Mouse (Mus musculus): ENCODE measurements around the gene Gm49318. TPM values are rescaled to one million over a fixed set of nuclear protein-coding genes. Genes with fewer than 3 reads are reported as not detected.

The Gm49318 gene
- polyA plus RNA-seq, 1 experiment from 2014 or later = not detected

- no peaks in the 10 kb centered on the region for H3K36me3 ChIP-seq (ENCODE audit: control insufficient read depth, insufficient read depth)
Measured at GRCm38 (mm10) chr9:21996178-21996867, 74.7 kb downstream of the Gm49318 start.

GRCm38 (mm10) chr9:21992227-21992626, 78.8 kb downstream of the Gm49318 start:
- 80% methylated on average over 4 of the region's 4 CpGs for WGBS
- peaks cover 33% of the 10 kb centered on the region for H3K27me3 ChIP-seq (replicated peaks; ENCODE audit: control insufficient read depth, insufficient read depth, low read length)
- no peak overlapping the region for H3K27ac ChIP-seq (ENCODE audit: low read length)
- H3K9ac ChIP-seq (replicated peaks; ENCODE audit: low read depth, low read length) = no peak overlapping the region
- no peak for ATAC-seq
- H3K4me2 ChIP-seq (ENCODE audit: low read length) = no peak overlapping the region
- H3K9me3 ChIP-seq (ENCODE audit: control insufficient read depth, low read length) = no peaks in the 10 kb centered on the region
- peaks cover 21% of the 10 kb centered on the region for H3K4me1 ChIP-seq (replicated peaks; ENCODE audit: control insufficient read depth, insufficient read depth, low read length)
- H3K4me3 ChIP-seq (replicated peaks; ENCODE audit: low read length) = no peak overlapping the region
- no peaks in the 10 kb centered on the region for H3K36me3 ChIP-seq (ENCODE audit: control insufficient read depth, insufficient read depth)

More at GRCm38 (mm10) chr9:21996178-21996867, 74.7 kb downstream of the Gm49318 start:
- H3K4me3 ChIP-seq (replicated peaks; ENCODE audit: low read length) = no peak overlapping the region
- no peaks in the 10 kb centered on the region for H3K9me3 ChIP-seq (ENCODE audit: control insufficient read depth, low read length)
- H3K27me3 ChIP-seq (replicated peaks; ENCODE audit: control insufficient read depth, insufficient read depth, low read length) = peaks cover 1% of the 10 kb centered on the region
- H3K9ac ChIP-seq (replicated peaks; ENCODE audit: low read depth, low read length) = no peak overlapping the region
- no peak for ATAC-seq
- H3K4me1 ChIP-seq (replicated peaks; ENCODE audit: control insufficient read depth, insufficient read depth, low read length) = no peaks in the 10 kb centered on the region
- 94% methylated on average over 3 of the region's 3 CpGs for WGBS
- H3K4me2 ChIP-seq (ENCODE audit: low read length) = no peak overlapping the region
- H3K27ac ChIP-seq (ENCODE audit: low read length) = no peak overlapping the region

- Histone ChIP-seq H3K9ac (replicated peaks; ENCODE audit: low read depth, low read length) (peak within 1 kb of the TSS; percentile 44), H3K36me3 (ENCODE audit: control insufficient read depth, insufficient read depth) (no peaks in the 10 kb centered on the region), H3K9me3 (ENCODE audit: control insufficient read depth, low read length) (no peaks in the 10 kb centered on the region), H3K27me3 (replicated peaks; ENCODE audit: control insufficient read depth, insufficient read depth, low read length) (peaks cover 42% of the 10 kb centered on the region), H3K4me2 (ENCODE audit: low read length) (peak within 1 kb of the TSS; percentile 55), H3K4me3 (replicated peaks; ENCODE audit: low read length) (peak within 1 kb of the TSS; percentile 36), H3K4me1 (replicated peaks; ENCODE audit: control insufficient read depth, insufficient read depth, low read length) (peaks cover 21% of the 10 kb centered on the region), H3K27ac (ENCODE audit: low read length) (no peak within 1 kb of the TSS)
- ATAC-seq = peak; percentile 26; the same call in 1 of the 2 replicates
- WGBS = under 1% methylated on average over 42 of the region's 42 CpGs
Measured at GRCm38 (mm10) chr9:21989230-21990110, 81.6 kb downstream of the Gm49318 start, which contains the start of gene Rgl3. Rgl3 (minus strand) TSS chr9:21989446.

GRCm38 (mm10) chr9:21988421-21989101, 82.5 kb downstream of the Gm49318 start:
- H3K36me3 ChIP-seq (ENCODE audit: control insufficient read depth, insufficient read depth) = no peaks in the 10 kb centered on the region
- H3K27ac ChIP-seq (ENCODE audit: low read length) = no peak overlapping the region
- peaks cover 21% of the 10 kb centered on the region for H3K4me1 ChIP-seq (replicated peaks; ENCODE audit: control insufficient read depth, insufficient read depth, low read length)
- H3K9me3 ChIP-seq (ENCODE audit: control insufficient read depth, low read length) = no peaks in the 10 kb centered on the region
- peaks cover 42% of the 10 kb centered on the region for H3K27me3 ChIP-seq (replicated peaks; ENCODE audit: control insufficient read depth, insufficient read depth, low read length)
- peak; percentile 34; the same call in 1 of the 2 replicates for ATAC-seq
- peak overlapping the region; percentile 36 for H3K4me3 ChIP-seq (replicated peaks; ENCODE audit: low read length)
- H3K4me2 ChIP-seq (ENCODE audit: low read length) = peak overlapping the region; percentile 55
- under 1% methylated on average over 32 of the region's 32 CpGs for WGBS
- peak overlapping the region; percentile 44 for H3K9ac ChIP-seq (replicated peaks; ENCODE audit: low read depth, low read length)

GRCm38 (mm10) chr9:21987592-21988342, 83.3 kb downstream of the Gm49318 start:
- no peak for ATAC-seq
- H3K27me3 ChIP-seq (replicated peaks; ENCODE audit: control insufficient read depth, insufficient read depth, low read length) = peaks cover 42% of the 10 kb centered on the region
- no peak overlapping the region for H3K4me3 ChIP-seq (replicated peaks; ENCODE audit: low read length)
- no peaks in the 10 kb centered on the region for H3K9me3 ChIP-seq (ENCODE audit: control insufficient read depth, low read length)
- no peak overlapping the region for H3K27ac ChIP-seq (ENCODE audit: low read length)
- H3K4me2 ChIP-seq (ENCODE audit: low read length) = peak overlapping the region; percentile 55
- peaks cover 21% of the 10 kb centered on the region for H3K4me1 ChIP-seq (replicated peaks; ENCODE audit: control insufficient read depth, insufficient read depth, low read length)
- no peaks in the 10 kb centered on the region for H3K36me3 ChIP-seq (ENCODE audit: control insufficient read depth, insufficient read depth)
- WGBS = 9% methylated on average over 36 of the region's 36 CpGs
- H3K9ac ChIP-seq (replicated peaks; ENCODE audit: low read depth, low read length) = no peak overlapping the region

Small RNAs within 50 kb of the gene (microRNA-seq; reads per million reads assigned to microRNA genes)
- gene Mir7084 = not detected

Other genes starting within 250 kb of the Gm49318 start
- 0.51 TPM in 1 of 2 replicates, not detected in the other for gene Angptl8, start 235.7 kb downstream of the Gm49318 start, polyA plus RNA-seq (2015; fragmentation: Nextera tagmentation; extraction: Ambion mirVana)
- 11.8 and 12.0 TPM in 2 replicates for gene Dock6, start 218.6 kb downstream of the Gm49318 start, polyA plus RNA-seq (2015; fragmentation: Nextera tagmentation; extraction: Ambion mirVana)
- gene Rab3d, start 153.1 kb downstream of the Gm49318 start, polyA plus RNA-seq (2015; fragmentation: Nextera tagmentation; extraction: Ambion mirVana) = 37.4 and 39.5 TPM in 2 replicates
- 5.4 and 11.9 TPM in 2 replicates for gene Ccdc159, start 143.8 kb downstream of the Gm49318 start, polyA plus RNA-seq (2015; fragmentation: Nextera tagmentation; extraction: Ambion mirVana)
- 47.7 and 54.8 TPM in 2 replicates for gene Tmem205, start 143.7 kb downstream of the Gm49318 start, polyA plus RNA-seq (2015; fragmentation: Nextera tagmentation; extraction: Ambion mirVana)
- gene Plppr2, start 134.2 kb downstream of the Gm49318 start, polyA plus RNA-seq (2015; fragmentation: Nextera tagmentation; extraction: Ambion mirVana) = 74.1 and 89.9 TPM in 2 replicates
- gene Swsap1, start 115.5 kb downstream of the Gm49318 start, polyA plus RNA-seq (2015; fragmentation: Nextera tagmentation; extraction: Ambion mirVana) = 9.0 and 12.5 TPM in 2 replicates
- 1.6 and 1.8 TPM in 2 replicates for gene Epor, start 107.8 kb downstream of the Gm49318 start, polyA plus RNA-seq (2015; fragmentation: Nextera tagmentation; extraction: Ambion mirVana)
- gene Rgl3, start 81.8 kb downstream of the Gm49318 start, polyA plus RNA-seq (2015; fragmentation: Nextera tagmentation; extraction: Ambion mirVana) = 0.76 and 1.5 TPM in 2 replicates
- 3.6 and 5.2 TPM in 2 replicates for gene Ccdc151, start 68.6 kb downstream of the Gm49318 start, polyA plus RNA-seq (2015; fragmentation: Nextera tagmentation; extraction: Ambion mirVana)
- 90.0 and 93.9 TPM in 2 replicates for gene Prkcsh, start 68.5 kb downstream of the Gm49318 start, polyA plus RNA-seq (2015; fragmentation: Nextera tagmentation; extraction: Ambion mirVana)
- 77.6 and 101 TPM in 2 replicates for gene Elavl3, start 19.2 kb downstream of the Gm49318 start, polyA plus RNA-seq (2015; fragmentation: Nextera tagmentation; extraction: Ambion mirVana)
- 20.7 and 22.4 TPM in 2 replicates for gene Zfp653, start 117 bp upstream of the Gm49318 start, polyA plus RNA-seq (2015; fragmentation: Nextera tagmentation; extraction: Ambion mirVana)
- 62.5 and 67.4 TPM in 2 replicates for gene Ecsit, start 14.2 kb upstream of the Gm49318 start, polyA plus RNA-seq (2015; fragmentation: Nextera tagmentation; extraction: Ambion mirVana)
- gene Cnn1, start 28.0 kb upstream of the Gm49318 start, polyA plus RNA-seq (2015; fragmentation: Nextera tagmentation; extraction: Ambion mirVana) = 0.60 and 0.78 TPM in 2 replicates
- 147 and 168 TPM in 2 replicates for gene Elof1, start 45.9 kb upstream of the Gm49318 start, polyA plus RNA-seq (2015; fragmentation: Nextera tagmentation; extraction: Ambion mirVana)
- gene Acp5, start 64.5 kb upstream of the Gm49318 start, polyA plus RNA-seq (2015; fragmentation: Nextera tagmentation; extraction: Ambion mirVana) = 0.42 TPM in 1 of 2 replicates, not detected in the other
- 72.5 and 78.8 TPM in 2 replicates for gene Pigyl, start 85.6 kb upstream of the Gm49318 start, polyA plus RNA-seq (2015; fragmentation: Nextera tagmentation; extraction: Ambion mirVana)
- gene Zfp872, start 116.8 kb upstream of the Gm49318 start, polyA plus RNA-seq (2015; fragmentation: Nextera tagmentation; extraction: Ambion mirVana) = 0.29 and 0.37 TPM in 2 replicates
- gene Zfp809, start 154.5 kb upstream of the Gm49318 start, polyA plus RNA-seq (2015; fragmentation: Nextera tagmentation; extraction: Ambion mirVana) = 10.1 and 10.9 TPM in 2 replicates
- 12.6 and 12.9 TPM in 2 replicates for gene Zfp599, start 188.6 kb upstream of the Gm49318 start, polyA plus RNA-seq (2015; fragmentation: Nextera tagmentation; extraction: Ambion mirVana)
- 35.0 and 36.1 TPM in 2 replicates for gene Zfp810, start 236.4 kb upstream of the Gm49318 start, polyA plus RNA-seq (2015; fragmentation: Nextera tagmentation; extraction: Ambion mirVana)